Mouse (Mus musculus) spleen, adult 12 weeks (tissue): ENCODE results near the gene Scrn3.

Source experiments
- DNase-seq: peaks from one replicate; pipeline ENCODE4 v3.0.0; 2022; ENCODE audit warnings: low spot score

The Scrn3 gene

DNA sequence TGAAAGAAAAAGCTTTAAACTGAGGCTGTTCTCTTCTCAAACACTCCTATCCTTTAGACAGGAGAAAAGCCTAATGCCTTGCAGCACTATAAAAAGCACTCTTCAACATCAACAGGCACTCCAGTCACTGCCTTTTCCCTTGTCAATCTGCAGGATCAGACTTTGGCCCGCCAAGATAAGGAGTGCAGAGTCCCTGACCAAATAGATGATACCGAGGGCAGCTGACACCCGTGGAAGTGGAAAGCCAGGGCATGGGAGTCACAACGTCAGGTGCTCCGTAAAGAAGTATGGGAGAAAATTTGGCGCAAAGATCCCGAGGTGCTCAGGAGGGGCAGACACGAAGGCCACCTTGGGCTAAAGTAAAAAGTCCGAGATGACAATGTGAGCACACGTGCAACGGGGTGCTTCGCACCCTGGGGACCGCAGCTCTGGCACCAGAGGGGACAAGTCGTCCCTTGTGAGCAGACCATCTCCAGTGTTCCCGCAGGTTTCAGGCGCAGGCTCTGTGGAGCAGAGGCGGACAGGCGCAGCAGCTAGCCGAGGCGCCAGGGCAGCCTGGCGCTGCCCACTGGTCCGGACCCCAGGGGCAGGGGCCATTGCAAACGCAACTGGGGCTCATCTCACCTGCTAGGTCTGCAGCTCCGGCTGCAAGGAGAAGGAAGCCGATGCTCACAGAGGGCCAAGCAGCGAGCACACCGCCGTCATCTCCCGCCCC, 73.4 kb downstream of the Scrn3 start:
- no peak for DNase-seq

DNA sequence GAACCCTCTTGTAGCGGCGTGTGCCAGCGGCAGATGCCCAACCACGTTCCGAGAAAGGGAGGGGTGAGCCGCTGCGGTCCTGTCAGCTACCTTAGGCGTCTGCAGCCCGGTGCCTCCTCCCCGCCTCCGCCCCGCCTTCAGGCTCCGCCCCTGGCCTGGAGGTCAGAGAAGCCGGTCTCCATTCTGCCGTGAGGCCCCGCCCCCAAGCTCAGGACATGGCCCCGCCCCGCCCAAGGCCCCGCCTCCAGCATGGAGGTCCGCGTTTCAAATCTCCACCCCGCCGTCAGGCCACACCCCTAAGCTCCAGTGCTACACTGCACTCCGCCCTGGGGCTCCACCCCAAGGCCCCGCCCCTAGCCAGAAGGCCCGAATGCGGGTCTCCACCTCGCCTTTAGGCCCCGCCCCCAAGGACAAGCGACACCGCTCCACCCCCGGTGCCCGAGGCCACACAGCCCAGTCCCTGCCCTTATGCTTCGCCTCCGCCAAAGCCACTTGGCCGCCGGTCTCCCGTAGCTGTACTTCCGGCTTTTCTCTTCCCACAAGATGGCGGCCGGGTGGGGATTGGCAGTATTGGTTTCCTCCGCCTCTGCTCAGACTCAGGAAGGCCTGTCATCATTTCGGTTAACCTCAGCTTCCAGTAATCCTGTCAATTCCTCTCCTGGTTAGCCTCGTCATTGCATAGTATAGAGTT, 74.1 kb downstream of the Scrn3 start, which contains the start of gene Gpr155:
Gene Gpr155, minus strand, starts transcription at position 217 of the 691 bp plus-strand sequence.
- peak; percentile 99 for DNase-seq
